Mouse (Mus musculus): Measurements from ENCODE around the gene Stox2.

The Stox2 gene

DNA sequence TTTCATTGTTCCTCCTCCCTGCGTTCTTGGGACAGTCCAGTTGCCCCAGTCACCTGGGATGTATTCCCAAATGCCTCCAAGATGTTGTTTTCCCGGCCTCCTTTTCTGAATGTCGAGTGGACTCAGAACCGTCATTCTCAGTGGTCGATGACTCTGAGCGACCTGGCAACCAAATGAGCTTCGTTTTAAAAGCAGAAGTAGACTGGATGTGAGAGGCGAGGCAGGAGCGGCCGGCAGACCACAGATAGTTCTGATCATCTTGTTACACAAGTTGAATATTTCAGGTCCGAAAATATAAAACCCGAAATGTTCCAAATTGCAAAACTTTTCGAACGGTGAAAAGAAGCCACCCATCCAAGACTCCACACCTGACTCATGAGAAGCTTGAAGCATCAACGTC lies 76.2 kb downstream of the Stox2 start:
- in situ Hi-C loops (cut with MboI; ENCODE audit: low pct_unique_long_range_greater_than_20kb in 1 of 2, low sequenced_read_pairs in 2 of 2, unreplicated experiment in 1 of 2): loop anchor here (5.0 to 10.0 kb wide), 3 partner anchors 163 to 353 kb away; no protein-coding TSS in a partner anchor

DNA sequence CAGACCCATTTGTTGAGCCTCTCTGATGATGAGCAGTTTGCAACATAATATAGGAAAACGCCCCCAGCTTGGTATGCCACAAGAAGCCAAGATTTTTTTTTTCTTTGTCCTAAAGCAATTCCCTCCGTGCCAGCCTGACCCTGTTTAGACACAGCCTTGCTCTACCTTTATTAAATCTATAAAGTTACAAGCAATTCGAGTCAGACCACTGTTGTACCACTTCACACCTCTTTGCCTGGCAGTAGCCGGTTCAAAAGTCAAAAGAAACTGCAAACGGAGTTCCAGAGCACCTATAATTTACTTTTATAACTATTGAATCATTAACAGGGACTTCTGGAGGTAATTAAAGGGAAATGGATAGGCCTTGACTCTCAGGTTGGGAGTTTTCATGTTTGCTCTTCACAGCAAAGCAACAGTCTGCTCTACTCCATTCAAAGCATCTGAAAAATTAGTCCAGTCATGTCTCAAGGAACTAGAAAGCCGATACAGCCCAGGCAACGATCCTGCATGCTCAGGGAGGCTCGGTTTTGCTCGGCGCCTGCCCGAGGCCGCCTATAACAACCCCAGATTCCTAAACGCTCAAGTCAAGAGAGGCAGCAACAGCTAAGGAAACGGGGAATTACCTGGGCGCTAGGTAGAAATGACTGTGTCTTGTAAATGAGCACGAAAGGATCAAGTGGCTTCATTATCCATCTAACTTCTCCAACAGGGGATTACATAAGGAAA lies 77.0 kb downstream of the Stox2 start:
- in situ Hi-C loops (cut with MboI; ENCODE audit: low pct_unique_long_range_greater_than_20kb in 1 of 2, low sequenced_read_pairs in 2 of 2, unreplicated experiment in 1 of 2): no loop called here

DNA sequence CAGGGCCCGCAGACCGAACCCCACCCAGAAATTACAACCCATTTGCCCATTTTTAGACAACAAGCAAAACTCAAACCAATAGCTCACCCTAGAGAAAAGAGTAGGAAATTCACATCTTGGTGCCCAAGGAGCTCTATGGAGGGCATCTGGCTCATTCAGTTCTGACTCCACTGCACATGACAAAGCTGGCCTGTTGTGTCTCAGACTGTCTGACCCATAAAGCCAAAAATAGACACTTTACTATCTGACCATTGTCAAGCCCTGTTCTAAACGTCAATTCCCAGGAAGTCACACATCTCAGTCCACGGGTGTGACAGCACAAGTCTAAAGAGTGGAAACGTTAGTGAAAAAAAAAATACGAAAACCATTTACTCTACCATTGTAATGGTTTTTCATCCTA lies 79.1 kb downstream of the Stox2 start:
- in situ Hi-C loops (cut with MboI; ENCODE audit: low pct_unique_long_range_greater_than_20kb in 1 of 2, low sequenced_read_pairs in 2 of 2, unreplicated experiment in 1 of 2): no loop called here

GRCm38 (mm10) chr8:47363271-47363670 lies 82.9 kb downstream of the Stox2 start:
- in situ Hi-C loops (cut with MboI; ENCODE audit: low pct_unique_long_range_greater_than_20kb in 1 of 2, low sequenced_read_pairs in 2 of 2, unreplicated experiment in 1 of 2): no loop called here

DNA sequence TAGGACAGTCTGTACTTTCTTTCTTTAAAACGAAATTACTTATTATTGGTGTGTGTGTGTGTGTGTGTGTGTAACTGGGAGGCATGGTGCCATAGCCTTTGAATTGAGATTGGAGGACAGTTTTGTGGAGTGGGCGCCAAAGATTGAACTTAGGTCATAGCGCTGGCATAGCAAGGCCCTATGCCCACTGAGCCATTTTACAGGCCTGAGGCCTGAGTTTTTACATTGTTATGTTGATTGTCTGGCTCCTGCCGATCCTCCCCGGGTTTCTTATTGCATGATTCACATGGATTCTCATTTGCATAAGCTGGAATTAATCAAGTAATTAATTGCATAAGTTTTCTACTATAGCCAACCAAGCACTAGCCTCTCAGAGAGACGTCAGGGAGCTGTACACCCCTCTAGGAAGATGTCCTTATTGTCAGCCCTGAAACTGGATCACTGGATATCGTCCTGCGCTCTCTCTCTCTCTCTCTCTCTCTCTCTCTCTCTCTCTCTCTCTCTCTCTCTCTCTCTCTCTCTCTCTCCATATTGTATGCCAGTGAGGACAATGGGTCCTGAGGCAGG lies 90.7 kb downstream of the Stox2 start:
- in situ Hi-C loops (cut with MboI; ENCODE audit: low pct_unique_long_range_greater_than_20kb in 1 of 2, low sequenced_read_pairs in 2 of 2, unreplicated experiment in 1 of 2): no loop called here

DNA sequence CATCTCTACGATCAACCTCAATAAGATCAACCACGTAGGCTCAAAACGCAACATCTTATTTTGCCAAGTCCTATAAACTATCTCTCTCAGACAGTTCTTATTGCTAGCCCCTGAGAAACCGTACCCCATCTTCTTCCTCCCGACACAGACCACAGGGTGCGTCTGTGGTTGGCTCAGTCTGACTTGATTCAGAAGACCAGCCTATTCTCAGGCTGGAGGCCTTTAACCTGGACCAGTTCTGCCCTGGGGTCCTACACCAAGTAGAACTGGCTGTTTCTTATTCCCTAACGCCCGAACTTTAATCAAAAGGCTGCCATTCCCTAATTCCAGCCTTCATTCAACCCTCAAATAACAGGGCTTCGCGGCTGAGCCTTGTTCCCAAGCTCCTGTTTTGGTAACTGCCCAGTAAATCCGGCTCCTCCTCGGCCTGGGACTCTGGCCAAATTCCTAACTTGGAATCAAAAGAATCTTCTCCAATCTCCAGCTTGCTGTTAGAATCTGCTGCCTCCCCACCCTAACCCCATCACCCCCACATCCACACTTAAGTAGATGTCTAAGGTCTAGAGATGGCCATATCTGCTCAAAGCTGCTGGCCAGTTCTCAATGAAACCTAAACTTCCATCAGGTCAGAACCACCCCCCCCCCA lies 91.5 kb downstream of the Stox2 start:
- in situ Hi-C loops (cut with MboI; ENCODE audit: low pct_unique_long_range_greater_than_20kb in 1 of 2, low sequenced_read_pairs in 2 of 2, unreplicated experiment in 1 of 2): no loop called here

DNA sequence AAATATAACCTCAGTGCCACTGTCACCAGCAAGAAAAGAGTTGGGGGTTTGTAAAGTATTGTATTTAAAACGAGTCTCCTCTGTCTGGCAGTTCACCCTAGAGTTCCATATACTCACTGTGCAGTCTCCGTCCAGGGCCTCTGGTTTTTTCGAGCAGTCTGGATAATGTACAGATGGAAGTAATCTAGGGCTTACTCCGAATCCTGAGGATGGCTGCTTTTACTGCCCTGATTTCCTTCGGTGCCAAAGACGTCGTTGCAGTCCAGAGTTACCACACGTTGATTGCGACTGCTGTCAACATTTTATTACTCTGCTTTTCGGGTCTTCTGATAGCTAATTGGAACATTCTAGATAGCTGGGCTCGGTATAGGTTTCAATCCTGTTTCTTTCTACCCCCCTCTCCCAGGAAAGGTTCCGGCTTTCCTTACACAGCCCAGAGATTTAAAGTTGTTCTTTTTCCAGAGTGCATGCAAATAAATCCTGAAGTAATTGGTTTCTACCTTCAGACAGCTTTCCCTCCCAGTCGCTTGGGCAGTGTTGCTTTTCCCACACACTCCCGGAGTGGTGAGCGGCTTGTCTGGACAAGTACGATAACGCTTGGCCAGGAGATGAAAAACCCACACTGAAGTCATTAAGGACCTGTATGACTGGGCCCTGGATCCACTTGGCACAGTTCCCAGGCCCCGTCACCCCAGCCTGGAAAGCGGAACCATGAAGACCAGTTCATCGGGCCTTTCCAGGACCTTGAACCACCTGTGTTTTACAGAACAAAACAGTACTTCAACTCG lies 94.1 kb downstream of the Stox2 start:
- in situ Hi-C loops (cut with MboI; ENCODE audit: low pct_unique_long_range_greater_than_20kb in 1 of 2, low sequenced_read_pairs in 2 of 2, unreplicated experiment in 1 of 2): no loop called here

GRCm38 (mm10) chr8:47349082-47349481 lies 97.1 kb downstream of the Stox2 start:
- in situ Hi-C loops (cut with MboI; ENCODE audit: low pct_unique_long_range_greater_than_20kb in 1 of 2, low sequenced_read_pairs in 2 of 2, unreplicated experiment in 1 of 2): no loop called here

DNA sequence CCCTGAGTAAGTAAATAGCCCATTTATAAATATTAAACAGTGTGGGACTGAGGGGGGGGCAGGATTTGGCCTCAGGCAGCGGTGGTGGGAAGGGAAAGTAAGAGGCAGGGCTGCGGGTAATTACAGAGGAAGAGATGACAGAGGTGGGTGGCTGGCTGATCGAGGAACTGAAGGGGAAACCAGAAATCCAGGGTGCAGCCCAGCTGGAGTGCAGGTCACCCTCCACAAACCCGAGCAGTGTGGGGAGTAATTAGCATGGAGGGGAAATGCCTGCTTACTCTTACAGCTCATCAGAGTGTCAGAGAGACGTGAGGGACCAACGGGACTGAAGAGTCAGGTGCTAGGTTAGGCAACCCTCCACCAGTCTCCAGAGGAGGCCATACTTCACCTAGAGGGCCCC lies 98.4 kb downstream of the Stox2 start:
- in situ Hi-C loops (cut with MboI; ENCODE audit: low pct_unique_long_range_greater_than_20kb in 1 of 2, low sequenced_read_pairs in 2 of 2, unreplicated experiment in 1 of 2): no loop called here

- in situ Hi-C loops (cut with MboI; ENCODE audit: low pct_unique_long_range_greater_than_20kb in 1 of 2, low sequenced_read_pairs in 2 of 2, unreplicated experiment in 1 of 2): no loop called here
These were observed 100.4 kb downstream of the Stox2 start for GRCm38 (mm10) chr8:47345772-47346103.

DNA sequence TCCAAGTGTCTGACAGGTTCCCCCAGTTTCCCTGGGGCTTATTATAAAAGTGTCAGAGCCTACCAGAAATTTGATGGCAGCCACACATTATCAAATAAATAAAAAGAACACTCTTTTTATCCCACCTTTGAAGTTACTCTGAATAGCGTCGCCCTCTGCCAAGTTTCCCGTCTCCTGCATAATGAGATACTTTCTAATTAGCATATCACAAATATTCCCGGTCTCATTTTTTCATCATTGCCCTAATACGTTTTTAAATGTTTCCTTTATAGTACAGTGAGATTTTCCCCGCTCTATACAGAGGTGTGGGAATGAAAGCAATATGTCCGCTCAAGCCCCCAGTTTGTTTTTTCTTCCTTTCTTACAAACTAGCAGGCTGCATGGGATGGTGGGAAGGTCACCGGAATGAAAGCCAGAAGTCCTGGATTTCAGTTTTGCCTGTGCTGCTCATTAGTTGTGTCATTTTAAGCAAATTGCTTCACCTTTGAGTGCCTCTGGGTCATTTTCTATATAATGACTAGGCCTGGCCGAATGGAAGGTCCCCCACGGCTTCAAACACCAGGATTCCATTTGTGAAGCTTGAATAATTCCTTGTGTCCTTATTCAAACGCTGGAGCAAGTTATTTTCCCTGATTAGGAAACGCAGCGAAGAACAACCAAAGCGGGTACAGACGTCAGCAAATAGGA lies 100.9 kb downstream of the Stox2 start:
- in situ Hi-C loops (cut with MboI; ENCODE audit: low pct_unique_long_range_greater_than_20kb in 1 of 2, low sequenced_read_pairs in 2 of 2, unreplicated experiment in 1 of 2): no loop called here

DNA sequence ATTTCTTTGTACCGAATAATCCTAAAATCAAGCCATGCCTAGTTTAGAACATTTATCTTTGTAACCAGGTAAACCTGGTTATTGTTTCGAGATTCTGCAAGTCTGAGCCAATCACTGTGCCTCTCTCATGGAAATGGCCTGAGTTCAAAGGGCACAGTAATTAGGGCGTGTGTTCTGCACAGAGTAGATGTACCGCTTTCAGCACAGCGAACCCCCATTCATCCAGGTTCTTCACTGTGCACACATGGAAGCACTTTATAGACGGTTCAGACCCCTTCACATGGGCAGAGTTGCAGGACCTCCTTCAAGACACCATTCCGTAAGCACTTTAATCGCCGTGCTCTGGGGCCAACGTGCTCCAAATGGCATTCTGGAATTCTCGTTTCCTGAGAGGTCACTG lies 104.7 kb downstream of the Stox2 start:
- in situ Hi-C loops (cut with MboI; ENCODE audit: low pct_unique_long_range_greater_than_20kb in 1 of 2, low sequenced_read_pairs in 2 of 2, unreplicated experiment in 1 of 2): no loop called here

DNA sequence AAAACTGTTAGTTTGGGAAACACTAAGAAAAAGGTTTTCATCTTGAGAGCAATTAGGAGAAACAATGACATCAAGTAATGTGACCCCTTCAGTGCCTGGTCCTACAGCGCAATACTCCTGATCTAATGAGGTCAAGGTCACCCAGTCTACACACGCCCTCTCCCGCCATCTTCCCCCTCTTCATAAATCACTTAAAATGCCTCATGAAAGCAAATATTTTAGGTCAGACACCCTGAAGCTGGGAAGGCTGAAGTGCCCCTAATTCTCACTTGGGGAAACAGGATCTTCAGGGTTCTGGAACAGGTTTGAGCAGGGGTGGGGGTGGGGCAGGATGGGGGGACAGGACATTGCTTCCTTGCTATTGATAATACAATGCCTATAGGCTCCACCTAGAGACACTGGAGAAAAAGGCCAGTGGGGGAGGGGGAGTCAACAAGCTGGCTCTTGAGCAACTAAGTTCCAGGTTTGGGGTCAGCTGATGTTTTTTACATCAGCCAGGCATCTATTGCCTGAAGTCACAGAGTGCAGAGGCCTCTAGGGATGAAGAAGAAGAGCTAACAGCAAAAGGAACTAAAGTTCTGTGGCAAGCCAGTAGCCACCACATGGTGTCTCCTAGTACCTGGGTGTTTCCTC lies 107.4 kb downstream of the Stox2 start:
- in situ Hi-C loops (cut with MboI; ENCODE audit: low pct_unique_long_range_greater_than_20kb in 1 of 2, low sequenced_read_pairs in 2 of 2, unreplicated experiment in 1 of 2): no loop called here

GRCm38 (mm10) chr8:47336433-47336832 lies 109.7 kb downstream of the Stox2 start:
- in situ Hi-C loops (cut with MboI; ENCODE audit: low pct_unique_long_range_greater_than_20kb in 1 of 2, low sequenced_read_pairs in 2 of 2, unreplicated experiment in 1 of 2): no loop called here

GRCm38 (mm10) chr8:47335940-47336339 lies 110.2 kb downstream of the Stox2 start:
- in situ Hi-C loops (cut with MboI; ENCODE audit: low pct_unique_long_range_greater_than_20kb in 1 of 2, low sequenced_read_pairs in 2 of 2, unreplicated experiment in 1 of 2): no loop called here

DNA sequence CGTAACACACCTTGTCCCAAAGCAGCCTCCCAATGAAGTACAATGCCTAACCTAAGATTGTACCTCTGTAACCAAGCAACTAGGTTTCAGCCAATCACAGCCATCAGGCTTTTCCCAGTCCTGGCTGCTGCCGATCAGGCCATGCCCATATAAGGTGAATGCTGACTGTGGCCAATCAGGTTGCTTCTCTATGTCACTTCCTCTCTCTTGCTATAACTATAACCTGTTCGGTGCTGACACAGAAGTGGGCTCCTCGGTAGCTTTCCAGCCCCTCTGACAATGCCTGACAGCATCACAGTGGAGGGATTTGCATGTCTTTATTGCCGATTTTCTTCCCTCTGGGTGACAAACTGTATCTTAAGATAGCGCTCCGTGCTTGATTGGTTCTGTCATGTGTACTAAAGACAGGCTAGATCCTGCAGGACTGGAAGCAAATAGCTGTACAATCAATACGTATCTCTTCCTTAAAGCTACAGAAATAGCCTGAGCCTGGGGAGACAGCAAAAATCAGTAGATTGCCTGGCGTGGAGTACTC lies 111.9 kb downstream of the Stox2 start:
- in situ Hi-C loops (cut with MboI; ENCODE audit: low pct_unique_long_range_greater_than_20kb in 1 of 2, low sequenced_read_pairs in 2 of 2, unreplicated experiment in 1 of 2): no loop called here

DNA sequence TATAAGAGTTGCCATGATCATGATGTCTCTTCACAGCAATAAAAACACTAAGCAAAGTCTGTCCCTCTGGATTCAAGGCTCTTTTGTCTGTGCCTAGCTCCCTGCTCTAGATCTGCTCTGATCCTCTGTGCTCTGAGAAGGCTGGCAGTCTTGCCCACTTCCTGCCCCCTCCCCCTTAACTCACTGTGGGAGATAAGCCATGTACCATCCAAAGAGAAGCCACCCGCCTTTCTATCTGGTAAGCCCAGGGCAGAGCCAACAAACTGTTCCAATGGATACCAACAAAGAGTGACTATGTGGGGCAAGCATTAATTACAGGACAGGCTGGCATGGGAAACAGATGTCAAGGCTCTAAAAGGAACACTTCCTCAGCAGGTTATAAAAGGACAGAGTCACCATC lies 113.2 kb downstream of the Stox2 start:
- in situ Hi-C loops (cut with MboI; ENCODE audit: low pct_unique_long_range_greater_than_20kb in 1 of 2, low sequenced_read_pairs in 2 of 2, unreplicated experiment in 1 of 2): no loop called here

DNA sequence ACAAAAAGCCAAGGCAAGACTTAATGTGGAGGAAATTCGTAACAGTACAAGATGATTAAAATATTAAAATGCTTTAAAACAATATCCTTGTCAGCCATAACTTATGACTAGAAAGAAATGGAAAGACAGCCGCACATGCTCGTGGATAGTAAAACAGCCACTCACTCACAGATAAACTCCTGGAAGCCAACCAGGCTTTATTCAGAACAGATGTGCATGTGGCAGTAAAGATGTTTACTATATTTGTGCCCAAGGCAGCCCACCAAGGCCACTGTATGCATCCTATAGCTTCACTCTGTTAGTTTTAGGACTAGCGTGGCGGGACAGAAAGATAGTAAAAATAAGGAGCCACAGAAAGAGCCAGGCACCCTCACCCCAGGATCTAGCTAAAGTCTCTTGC lies 115.2 kb downstream of the Stox2 start:
- in situ Hi-C loops (cut with MboI; ENCODE audit: low pct_unique_long_range_greater_than_20kb in 1 of 2, low sequenced_read_pairs in 2 of 2, unreplicated experiment in 1 of 2): no loop called here
